Mouse (Mus musculus) thymus, postnatal 10 days (tissue): ENCODE results near the gene Hcrtr1.

Experiments
- DNase-seq, 2 experiments: peaks; one replicate each; pipeline ENCODE4 v3.0.0; 2021; ENCODE audit warnings: low spot score in 2 of 2

Hcrtr1 gene

GRCm38 (mm10) chr4:130167814-130168213, 28.7 kb upstream of the Hcrtr1 start:
- no peak for DNase-seq

- DNase-seq, result no peak
These were observed 28.2 kb upstream of the Hcrtr1 start for GRCm38 (mm10) chr4:130167321-130167720.

GRCm38 (mm10) chr4:130166592-130166991, 27.4 kb upstream of the Hcrtr1 start:
- no peak for DNase-seq

GRCm38 (mm10) chr4:130166061-130166460, 26.9 kb upstream of the Hcrtr1 start:
- no peak for DNase-seq

- no peak for DNase-seq
These were observed 25.0 kb upstream of the Hcrtr1 start for GRCm38 (mm10) chr4:130164121-130164520.

- DNase-seq, result no peak
These were observed 24.3 kb upstream of the Hcrtr1 start for GRCm38 (mm10) chr4:130163391-130163861.

GRCm38 (mm10) chr4:130161349-130161748, 22.2 kb upstream of the Hcrtr1 start:
- DNase-seq, result no peak

GRCm38 (mm10) chr4:130156812-130157371, 17.7 kb upstream of the Hcrtr1 start:
- DNase-seq, result no peak

GRCm38 (mm10) chr4:130154250-130154649, 15.1 kb upstream of the Hcrtr1 start:
- DNase-seq, result no peak

- no peak for DNase-seq
These were observed 9.2 kb upstream of the Hcrtr1 start for GRCm38 (mm10) chr4:130148405-130148804.

GRCm38 (mm10) chr4:130141786-130142185, 2.6 kb upstream of the Hcrtr1 start:
- DNase-seq, result no peak

- DNase-seq, result no peak
These were observed 1.8 kb upstream of the Hcrtr1 start for GRCm38 (mm10) chr4:130140992-130141402.

GRCm38 (mm10) chr4:130138441-130139213, 532 bp downstream of the Hcrtr1 start:
- peak in 1 of 2 experiments; percentile 62 for DNase-seq

- DNase-seq, result no peak
These were observed 5.8 kb downstream of the Hcrtr1 start for GRCm38 (mm10) chr4:130133399-130133798.

- DNase-seq, result no peak
These were observed 7.6 kb downstream of the Hcrtr1 start for GRCm38 (mm10) chr4:130131448-130132105.

- DNase-seq, result no peak
These were observed 8.4 kb downstream of the Hcrtr1 start for GRCm38 (mm10) chr4:130130641-130131350.

- no peak for DNase-seq
These were observed 9.1 kb downstream of the Hcrtr1 start for GRCm38 (mm10) chr4:130130082-130130481.

GRCm38 (mm10) chr4:130128907-130129306, 10.3 kb downstream of the Hcrtr1 start:
- no peak for DNase-seq

- DNase-seq, result no peak
These were observed 13.2 kb downstream of the Hcrtr1 start for GRCm38 (mm10) chr4:130125935-130126334.

- DNase-seq, result no peak
These were observed 14.0 kb downstream of the Hcrtr1 start for GRCm38 (mm10) chr4:130125164-130125563.

GRCm38 (mm10) chr4:130124110-130124509, 15.0 kb downstream of the Hcrtr1 start:
- no peak for DNase-seq

GRCm38 (mm10) chr4:130123020-130123419, 16.1 kb downstream of the Hcrtr1 start:
- DNase-seq, result no peak
